ENCODE assay signal across 11 mouse cellular contexts in genomic region chr14:73588080-73588479, GRCm38 (mm10). TPM values are rescaled to one million over a fixed set of nuclear protein-coding genes. Genes with fewer than 3 reads are reported as not detected.
DNase-seq lines count a peak whose midpoint lies in the region; ATAC-seq and TF ChIP-seq lines count a peak whose summit lies in the region.
"Had no signal": no experiment of that assay in that cellular context is flagged by ENCODE, and none has a peak within 500 bp of the region (broad histone marks: within the 10 kb centered on the region; RNA-seq: fewer than 3 reads in every experiment).

No protein-coding gene starts in this region.

- TF ChIP-seq POLR2A in cerebellum, adult 2 months (IDR thresholded peaks at IDR 0.05; ENCODE audit: borderline replicate concordance, insufficient read depth, low read length) = no peak
- no peak for TF ChIP-seq POLR2A in liver, adult 2 months (IDR thresholded peaks at IDR 0.05; ENCODE audit: extremely low read depth, insufficient read depth, low read length)

- H3K4me1 ChIP-seq in cerebellum, adult 2 months (ENCODE audit: control insufficient read depth, insufficient read depth, low read length) = no peaks in the 10 kb centered on the region
- H3K4me1 ChIP-seq in liver, adult 2 months (ENCODE audit: control insufficient read depth, insufficient read depth, low read length) = no peaks in the 10 kb centered on the region
- H3K4me1 ChIP-seq in liver, embryonic 11.5 days (replicated peaks; ENCODE audit: control insufficient read depth, insufficient read depth, low read length) = no peaks in the 10 kb centered on the region
- H3K4me1 ChIP-seq: forebrain, embryonic 15.5 days had no signal

- in situ Hi-C loops in Patski (cut with MboI; ENCODE audit: low pct_unique_long_range_greater_than_20kb) = no loop called here

- ATAC-seq in liver, embryonic 11.5 days (replicated peaks; ENCODE audit: low FRiP score) = no peak
- no peak for ATAC-seq in Patski
- ATAC-seq: forebrain, embryonic 15.5 days had no signal

- no peak for DNase-seq in cerebellum, adult 2 months
- no peak for DNase-seq in cerebellum, postnatal 4 days (ENCODE audit: low spot score in 2 of 2)
- no peak for DNase-seq in liver, adult 2 months (ENCODE audit: extremely low read depth, low read depth, low spot score)
- no peak for DNase-seq in liver, embryonic 11.5 days (ENCODE audit: low spot score)
- no peak for DNase-seq in Patski (ENCODE audit: low read depth, low spot score)
- DNase-seq in splenic B cell, adult 2 months (ENCODE audit: low read depth, low spot score) = peak; percentile 15
- no peak for DNase-seq in adrenal gland, adult 8-10 months
- DNase-seq in cerebellum, adult 18-20 months = no peak
- DNase-seq: right cerebral cortex, postnatal 25 days had no signal

- H3K27me3 ChIP-seq in cerebellum, adult 2 months (ENCODE audit: control insufficient read depth, insufficient read depth, low read length) = no peaks in the 10 kb centered on the region
- no peaks in the 10 kb centered on the region for H3K27me3 ChIP-seq in liver, adult 2 months (ENCODE audit: control insufficient read depth, insufficient read depth, low read length)
- H3K27me3 ChIP-seq in liver, embryonic 11.5 days (replicated peaks; ENCODE audit: control insufficient read depth, insufficient read depth, low read length) = no peaks in the 10 kb centered on the region
- H3K27me3 ChIP-seq in Patski = no peaks in the 10 kb centered on the region
- H3K27me3 ChIP-seq in splenic B cell, adult 2 months (ENCODE audit: control insufficient read depth, insufficient read depth, low read length, poor library complexity, severe bottlenecking) = no peaks in the 10 kb centered on the region
- H3K27me3 ChIP-seq: forebrain, embryonic 15.5 days had no signal

- TF ChIP-seq CTCF in cerebellum, adult 2 months (IDR thresholded peaks at IDR 0.05; ENCODE audit: borderline replicate concordance, insufficient read depth, low read depth, low read length) = 0 out of 2 replicates have a peak, but pooled peaks have one; percentile 13
- peak; percentile 60; the same call in 1 of the 2 replicates for TF ChIP-seq CTCF in liver, adult 2 months (IDR thresholded peaks at IDR 0.05; ENCODE audit: low read depth, low read length)
- peak; percentile 61 for TF ChIP-seq CTCF in Patski (IDR thresholded peaks at IDR 0.05)

- POLR2A ChIA-PET in Patski (lab: Charles Lee) = interaction anchor here (1.5 kb wide), 1 partner anchor 10 kb away, joined by 3 read pairs; no protein-coding TSS in a partner anchor

- H3K4me3 ChIP-seq in cerebellum, adult 2 months (replicated peaks; ENCODE audit: insufficient read depth, low read depth, low read length) = no peak overlapping the region
- no peak overlapping the region for H3K4me3 ChIP-seq in liver, adult 2 months (ENCODE audit: insufficient read depth, low read depth, low read length)
- no peak overlapping the region for H3K4me3 ChIP-seq in liver, embryonic 11.5 days (ENCODE audit: low read depth, low read length)
- H3K4me3 ChIP-seq: forebrain, embryonic 15.5 days had no signal

- H3K9ac ChIP-seq in liver, adult 2 months (ENCODE audit: low read depth, low read length) = no peak overlapping the region
- no peak overlapping the region for H3K9ac ChIP-seq in liver, embryonic 11.5 days (ENCODE audit: low read depth, low read length)
- H3K9ac ChIP-seq: forebrain, embryonic 15.5 days had no signal

- H3K79me2 ChIP-seq in liver, adult 2 months (ENCODE audit: control insufficient read depth, insufficient read depth, low read length) = no peaks in the 10 kb centered on the region

- H3K4me2 ChIP-seq in liver, embryonic 11.5 days = no peak overlapping the region
- H3K4me2 ChIP-seq: forebrain, embryonic 15.5 days; midbrain, embryonic 11.5 days had no signal

- H3K9me3 ChIP-seq in liver, embryonic 11.5 days (ENCODE audit: control insufficient read depth, low read length) = no peaks in the 10 kb centered on the region
- H3K9me3 ChIP-seq: forebrain, embryonic 15.5 days had no signal

- WGBS in cerebellum, adult 2 months = 83% methylated on average over 1 of the region's 1 CpGs
- 81% methylated on average over 1 of the region's 1 CpGs for WGBS in liver, adult 2 months
- WGBS in liver, embryonic 11.5 days = 80% methylated on average over 1 of the region's 1 CpGs

- peaks cover 39% of the 10 kb centered on the region for H3K36me3 ChIP-seq in liver, adult 2 months (ENCODE audit: control insufficient read depth, insufficient read depth, low read length)
- H3K36me3 ChIP-seq in liver, embryonic 11.5 days (ENCODE audit: control insufficient read depth, insufficient read depth, low read length) = peaks cover 7% of the 10 kb centered on the region; the same call in 1 of the 2 replicates
- peaks cover 4% of the 10 kb centered on the region; the same call in 1 of the 2 replicates for H3K36me3 ChIP-seq in splenic B cell, adult 2 months (ENCODE audit: control insufficient read depth, insufficient read depth, low read length, poor library complexity, severe bottlenecking)

- CTCF ChIA-PET in Patski (lab: Charles Lee) = no interaction called here

- no peak overlapping the region for H3K27ac ChIP-seq in cerebellum, adult 2 months (ENCODE audit: insufficient read depth, low read length)
- H3K27ac ChIP-seq in liver, adult 2 months (replicated peaks; ENCODE audit: insufficient read depth, low read depth, low read length) = no peak overlapping the region
- no peak overlapping the region for H3K27ac ChIP-seq in liver, embryonic 11.5 days (ENCODE audit: low read depth, low read length)
- H3K27ac ChIP-seq: forebrain, embryonic 15.5 days had no signal

RNA-seq across cellular contexts. Expression of gene Nudt15, which starts 40.0 kb away (rescaled TPM):
- polyA plus RNA-seq in cerebellum, adult 2 months (2012; rRNA removed) = 4.6 and 5.0 TPM in 2 replicates
- total RNA-seq in liver, adult 2 months (2014; rRNA removed) = 1.1 and 1.2 TPM in 2 replicates
- polyA plus RNA-seq in liver, adult 2 months (2012; rRNA removed) = 0.86 and 0.92 TPM in 2 replicates
- 6.8 and 7.5 TPM in 2 replicates for polyA plus RNA-seq in liver, embryonic 11.5 days (2014; fragmentation: Nextera tagmentation; extraction: Ambion mirVana)
- polyA plus RNA-seq in Patski (2021) = 1.8 TPM
- total RNA-seq in adrenal gland, adult 8-10 months (2022) = 1 to 10 TPM; 5.2 to 7.2 (median 6.9) TPM
